Mouse (Mus musculus): ENCODE measurements around the gene Gal.

DNA sequence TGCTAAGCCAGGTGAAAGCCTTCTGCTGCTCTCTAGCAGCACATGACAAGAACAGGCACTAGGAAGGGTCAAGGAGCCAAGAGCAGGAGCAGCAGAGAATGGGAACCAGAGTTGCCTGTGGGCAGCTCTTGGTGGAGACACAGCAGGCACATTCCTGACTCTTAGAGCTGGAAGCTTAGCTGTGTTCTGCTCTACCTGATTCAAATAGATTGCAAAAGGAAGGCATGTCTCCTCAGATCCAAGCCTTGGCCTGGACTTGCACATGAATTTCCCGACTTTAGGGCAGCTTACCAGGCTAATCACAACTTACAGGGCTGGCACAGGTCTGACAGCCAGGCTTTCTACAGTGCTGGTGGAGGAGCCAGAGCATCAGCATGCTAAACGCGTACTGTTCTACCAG is 45.6 kb upstream of the Gal start:
- TF ChIP-seq CTCF (IDR thresholded peaks at IDR 0.05; ENCODE audit: borderline replicate concordance, extremely low read depth, insufficient read depth, insufficient read length), result no peak
- TF ChIP-seq POLR2A (IDR thresholded peaks at IDR 0.05; ENCODE audit: borderline replicate concordance, extremely low read depth, insufficient read depth, insufficient read length, poor library complexity, severe bottlenecking), result no peak
